In genomic region chr13:110881573-110881972, GRCm38 (mm10) we compare ENCODE assay signal across 24 mouse cellular contexts.
"Had no signal": no experiment of that assay in that cellular context is flagged by ENCODE, and none has a peak within 500 bp of the region (broad histone marks: within the 10 kb centered on the region; RNA-seq: fewer than 3 reads in every experiment).

No protein-coding gene starts in this region.

- H3K27ac ChIP-seq: gastrocnemius, adult 2 months; heart, adult 2 months; heart, embryonic 13.5 days; heart, embryonic 15.5 days; hindbrain, embryonic 13.5 days; hindbrain, embryonic 15.5 days; hindbrain, postnatal 0 days; kidney, embryonic 15.5 days; kidney, postnatal 0 days; limb, embryonic 10.5 days; limb, embryonic 12.5 days; liver, embryonic 13.5 days; liver, embryonic 15.5 days had no signal

- DNase-seq: gastrocnemius, adult 2 months; gastrocnemius, postnatal 10 days; gastrocnemius, postnatal 36 days; heart, adult 11 months; heart, adult 2 months; heart, postnatal 14 days; heart, postnatal 36 days; kidney, adult 11 months; kidney, adult 2 months; kidney, adult 9 months; kidney, postnatal 14 days; kidney, postnatal 36 days; liver; liver, embryonic 13.5 days had no signal

- H3K4me3 ChIP-seq: gastrocnemius, adult 2 months; heart, adult 2 months; heart, embryonic 13.5 days; heart, embryonic 15.5 days; hindbrain, embryonic 13.5 days; hindbrain, embryonic 15.5 days; kidney, embryonic 15.5 days; limb, embryonic 10.5 days; limb, embryonic 12.5 days; liver, embryonic 13.5 days; liver, embryonic 15.5 days had no signal
